In genomic region chr5:24841662-24842273, GRCm38 (mm10) we compare ENCODE assay signal across 8 mouse cellular contexts. TPM values are rescaled to one million over a fixed set of nuclear protein-coding genes. Genes with fewer than 3 reads are reported as not detected.
DNase-seq lines count a peak whose midpoint lies in the region; ATAC-seq and TF ChIP-seq lines count a peak whose summit lies in the region.

No protein-coding gene starts in this region.

- peak overlapping the region; percentile 100 for H3K27ac ChIP-seq in kidney, embryonic 15.5 days
- peak overlapping the region; percentile 100 for H3K27ac ChIP-seq in embryonic fibroblast, embryonic 13.5 days (ENCODE audit: insufficient read depth, low read length)
- peak overlapping the region; percentile 96 for H3K27ac ChIP-seq in hindbrain, embryonic 11.5 days (ENCODE audit: low read depth, low read length)
- H3K27ac ChIP-seq in liver, embryonic 15.5 days (replicated peaks): peak overlapping the region; percentile 100
- peak overlapping the region; percentile 98 for H3K27ac ChIP-seq in neural tube, embryonic 15.5 days (replicated peaks)

- under 1% methylated on average over 50 of the region's 50 CpGs for WGBS in kidney, embryonic 15.5 days
- under 1% methylated on average over 50 of the region's 50 CpGs for WGBS in hindbrain, embryonic 11.5 days
- WGBS in liver, embryonic 15.5 days (ENCODE audit: insufficient replicate concordance): under 1% methylated on average over 50 of the region's 50 CpGs
- under 1% methylated on average over 45 of the region's 50 CpGs for WGBS in neural tube, embryonic 15.5 days

- peak overlapping the region; percentile 95 for H3K4me3 ChIP-seq in kidney, embryonic 15.5 days (replicated peaks)
- peak overlapping the region; percentile 100 for H3K4me3 ChIP-seq in embryonic fibroblast, embryonic 13.5 days (ENCODE audit: insufficient read depth, low read length)
- peak overlapping the region; percentile 92 for H3K4me3 ChIP-seq in hindbrain, embryonic 11.5 days (ENCODE audit: low read depth, low read length)
- H3K4me3 ChIP-seq in liver, embryonic 15.5 days (replicated peaks): peak overlapping the region; percentile 93
- H3K4me3 ChIP-seq in neural tube, embryonic 15.5 days (replicated peaks): peak overlapping the region; percentile 89

- no peak for DNase-seq in kidney, adult 9 months
- peak; percentile 71 for DNase-seq in NIH3T3 (ENCODE audit: low read depth)
- DNase-seq in hindbrain, embryonic 11.5 days (ENCODE audit: low spot score): peak; percentile 70
- DNase-seq in testis, postnatal 14 days (ENCODE audit: low spot score): no peak

- no peaks in the 10 kb centered on the region for H3K9me3 ChIP-seq in kidney, embryonic 15.5 days (replicated peaks)
- no peaks in the 10 kb centered on the region for H3K9me3 ChIP-seq in hindbrain, embryonic 11.5 days (ENCODE audit: control insufficient read depth, low read length)
- no peaks in the 10 kb centered on the region for H3K9me3 ChIP-seq in liver, embryonic 15.5 days (replicated peaks)
- no peaks in the 10 kb centered on the region for H3K9me3 ChIP-seq in neural tube, embryonic 15.5 days (replicated peaks)

- no peaks in the 10 kb centered on the region for H3K36me3 ChIP-seq in kidney, embryonic 15.5 days
- no peaks in the 10 kb centered on the region for H3K36me3 ChIP-seq in hindbrain, embryonic 11.5 days (ENCODE audit: control insufficient read depth, insufficient read depth, low read length)
- no peaks in the 10 kb centered on the region for H3K36me3 ChIP-seq in liver, embryonic 15.5 days (replicated peaks)
- H3K36me3 ChIP-seq in neural tube, embryonic 15.5 days: no peaks in the 10 kb centered on the region

- H3K4me1 ChIP-seq in kidney, embryonic 15.5 days: peaks cover 44% of the 10 kb centered on the region
- H3K4me1 ChIP-seq in embryonic fibroblast, embryonic 13.5 days (ENCODE audit: control insufficient read depth, insufficient read depth, low read length): peaks cover 13% of the 10 kb centered on the region
- H3K4me1 ChIP-seq in hindbrain, embryonic 11.5 days (replicated peaks; ENCODE audit: control insufficient read depth, insufficient read depth, low read length): peaks cover 5% of the 10 kb centered on the region; the same call in 1 of the 2 replicates
- H3K4me1 ChIP-seq in liver, embryonic 15.5 days (replicated peaks): peaks cover 45% of the 10 kb centered on the region
- peaks cover 42% of the 10 kb centered on the region for H3K4me1 ChIP-seq in neural tube, embryonic 15.5 days

- no peak for TF ChIP-seq CTCF in embryonic fibroblast, embryonic 13.5 days (IDR thresholded peaks at IDR 0.05; ENCODE audit: borderline replicate concordance, insufficient read depth, low read length)

- H3K4me2 ChIP-seq in kidney, embryonic 15.5 days: peak overlapping the region; percentile 95
- peak overlapping the region; percentile 80 for H3K4me2 ChIP-seq in hindbrain, embryonic 11.5 days (replicated peaks; ENCODE audit: low read depth, low read length)
- H3K4me2 ChIP-seq in liver, embryonic 15.5 days: peak overlapping the region; percentile 98
- H3K4me2 ChIP-seq in neural tube, embryonic 15.5 days: peak overlapping the region; percentile 93

- TF ChIP-seq POLR2A in embryonic fibroblast, embryonic 13.5 days (IDR thresholded peaks at IDR 0.05; ENCODE audit: low read depth, low read length): no peak

- peak; percentile 30 for ATAC-seq in kidney, embryonic 15.5 days (replicated peaks; ENCODE audit: low FRiP score)
- ATAC-seq in hindbrain, embryonic 11.5 days (ENCODE audit: low FRiP score): peak; percentile 7; the same call in 1 of the 2 replicates
- peak; percentile 5 for ATAC-seq in liver, embryonic 15.5 days (ENCODE audit: insufficient read depth)
- ATAC-seq in neural tube, embryonic 15.5 days (ENCODE audit: low FRiP score): peak; percentile 29

- no peaks in the 10 kb centered on the region for H3K27me3 ChIP-seq in kidney, embryonic 15.5 days
- no peaks in the 10 kb centered on the region for H3K27me3 ChIP-seq in hindbrain, embryonic 11.5 days (ENCODE audit: control insufficient read depth, insufficient read depth, low read length)
- no peaks in the 10 kb centered on the region for H3K27me3 ChIP-seq in liver, embryonic 15.5 days
- no peaks in the 10 kb centered on the region for H3K27me3 ChIP-seq in neural tube, embryonic 15.5 days (replicated peaks)

- peak overlapping the region; percentile 96 for H3K9ac ChIP-seq in kidney, embryonic 15.5 days
- peak overlapping the region; percentile 82 for H3K9ac ChIP-seq in hindbrain, embryonic 11.5 days (ENCODE audit: low read depth, low read length)
- peak overlapping the region; percentile 98 for H3K9ac ChIP-seq in liver, embryonic 15.5 days
- H3K9ac ChIP-seq in neural tube, embryonic 15.5 days (replicated peaks): peak overlapping the region; percentile 89

RNA-seq across cellular contexts. Expression of gene Rheb, which starts 0.7 kb away (rescaled TPM):
- polyA plus RNA-seq in kidney, embryonic 15.5 days (2015; fragmentation: Nextera tagmentation; extraction: Ambion mirVana): 204 and 221 TPM in 2 replicates
- 147 and 150 TPM in 2 replicates for polyA plus RNA-seq in embryonic fibroblast, embryonic 13.5 days (2011; ENCODE audit: insufficient read length, low read depth, missing spikeins)
- 195 and 202 TPM in 2 replicates for polyA plus RNA-seq in hindbrain, embryonic 11.5 days (2014; fragmentation: Nextera tagmentation; extraction: Ambion mirVana)
- 68.4 and 72.0 TPM in 2 replicates for polyA plus RNA-seq in liver, embryonic 15.5 days (2015; fragmentation: Nextera tagmentation; extraction: Ambion mirVana)
- 230 and 258 TPM in 2 replicates for polyA plus RNA-seq in neural tube, embryonic 15.5 days (2015; fragmentation: Nextera tagmentation; extraction: Ambion mirVana)

Comparison
In these comparisons a context has a peak if more than half of its experiments do, and no peak if none do; other contexts are left out.
1. DNase-seq: peak in NIH3T3 (single experiment) and hindbrain, embryonic 11.5 days (single experiment); none in kidney, adult 9 months (single experiment) and testis, postnatal 14 days (single experiment).
2. Peak in every context shown above with its lines, with median percentiles within 50 percentile points of each other: ATAC-seq, H3K27ac ChIP-seq, H3K4me2 ChIP-seq, H3K4me3 ChIP-seq and H3K9ac ChIP-seq.